Mouse (Mus musculus) brain, embryonic 14.5 days (tissue): Measurements from ENCODE around the gene Krt24. TPM values are rescaled to one million over a fixed set of nuclear protein-coding genes. Genes with fewer than 3 reads are reported as not detected.

Source experiments
- DNase-seq: peaks from one replicate; pipeline ENCODE4 v3.0.0-alpha.2; 2011; ENCODE audit warnings: low read depth
- CTCF ChIP-seq: fragments of 200-500 bp; IDR thresholded peaks from 2 replicates; pipeline ENCODE4 v1.5.1; 2012; ENCODE audit warnings: inconsistent platforms, mild to moderate bottlenecking, moderate library complexity, borderline replicate concordance; ENCODE audit not compliant: insufficient read depth, insufficient read length; ENCODE audit errors: extremely low read depth
- POLR2A ChIP-seq: fragments of 200-500 bp; IDR thresholded peaks from 2 replicates; pipeline ENCODE4 v1.6.1; 2012; ENCODE audit warnings: mild to moderate bottlenecking, inconsistent platforms, borderline replicate concordance; ENCODE audit not compliant: poor library complexity, insufficient read depth, insufficient read length, severe bottlenecking; ENCODE audit errors: extremely low read depth
- polyA plus RNA-seq: library from polyadenylated mRNA; depleted of rRNA; stranded (reverse); fragments of >200 nt; gene quantifications from 2 replicates; pipeline ENCODE4 v1.2.3, GENCODE M21; 2012; rRNA removed

Gene Krt24
- polyA plus RNA-seq, 1 experiment, result 0.08 TPM

DNA sequence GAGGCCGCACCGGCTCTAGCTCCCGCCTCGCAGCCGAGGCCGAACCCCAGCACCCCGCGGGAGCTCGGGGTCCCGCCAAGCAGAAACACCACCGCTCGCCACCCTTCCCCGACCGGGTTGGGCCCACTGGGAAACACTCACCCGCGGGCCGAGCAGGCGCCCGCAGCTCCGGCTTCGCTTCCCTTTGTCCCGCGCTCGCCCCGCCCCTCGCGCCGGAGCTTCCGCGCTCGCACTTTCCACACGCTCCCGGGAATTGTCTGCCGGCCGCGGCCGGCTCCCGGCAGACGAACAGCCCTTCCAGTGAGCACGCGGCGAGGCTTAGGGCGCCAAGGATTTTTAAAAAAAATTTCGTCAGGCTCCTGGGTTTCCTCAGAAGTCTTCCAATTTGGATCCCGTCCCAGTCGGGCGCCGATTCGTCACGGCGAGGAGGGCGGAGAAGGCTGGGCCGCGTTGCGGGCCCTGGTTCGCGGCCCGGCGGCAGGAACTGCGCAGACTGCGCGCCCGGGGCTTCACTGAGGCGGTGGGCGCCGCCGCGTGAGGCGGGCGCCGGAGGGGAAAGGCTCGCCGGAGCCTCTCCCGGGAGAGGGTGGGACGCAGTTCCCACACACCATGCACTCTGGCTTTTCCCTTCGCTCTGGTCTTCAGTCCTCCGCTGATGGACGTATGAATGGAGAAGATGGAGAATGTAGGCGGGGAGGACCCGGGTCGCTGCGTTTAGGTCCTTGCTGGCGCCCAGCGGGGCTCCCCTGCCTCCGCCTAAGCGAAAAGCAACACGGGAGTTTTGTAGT, 54.6 kb downstream of the Krt24 start, which contains the start of gene Smarce1:
TSS of gene Smarce1 (minus strand) at position 757 of the 788 bp plus-strand sequence.
- peak; percentile 92 for DNase-seq

More for the DNA sequence above, 54.6 kb downstream of the Krt24 start, which contains the start of gene Smarce1:
- TF ChIP-seq POLR2A, result peak; percentile 92
- TF ChIP-seq CTCF, result no peak

Other genes starting within 250 kb of the Krt24 start
- gene Igfbp4, start 244.0 kb downstream of the Krt24 start, polyA plus RNA-seq, result 119 and 145 TPM in 2 replicates
- gene Tns4, start 196.0 kb downstream of the Krt24 start, polyA plus RNA-seq, result 0.08 and 0.16 TPM in 2 replicates
- gene Ccr7, start 130.2 kb downstream of the Krt24 start, polyA plus RNA-seq, result 0.07 TPM in 1 of 2 replicates, not detected in the other
- gene Smarce1, start 54.2 kb downstream of the Krt24 start, polyA plus RNA-seq, result 162 and 270 TPM in 2 replicates
- 1.4 and 2.9 TPM in 2 replicates for gene Krt222, start 41.2 kb downstream of the Krt24 start, polyA plus RNA-seq
- gene Krt25, start 37.7 kb upstream of the Krt24 start, polyA plus RNA-seq, result 0.04 and 0.05 TPM in 2 replicates
- 0.06 and 0.08 TPM in 2 replicates for gene Krt26, start 52.7 kb upstream of the Krt24 start, polyA plus RNA-seq
- 0.05 TPM in 1 of 2 replicates, not detected in the other for gene Krt27, start 65.8 kb upstream of the Krt24 start, polyA plus RNA-seq
- gene Krt28, start 89.6 kb upstream of the Krt24 start, polyA plus RNA-seq, result 0.23 and 0.25 TPM in 2 replicates
- gene Krt10, start 104.1 kb upstream of the Krt24 start, polyA plus RNA-seq, result 11.9 and 20.0 TPM in 2 replicates
- gene Krt12, start 137.0 kb upstream of the Krt24 start, polyA plus RNA-seq, result 0.04 and 0.05 TPM in 2 replicates
- gene Krt20, start 152.9 kb upstream of the Krt24 start, polyA plus RNA-seq, result 0.14 TPM in 1 of 2 replicates, not detected in the other
- gene Krt23, start 207.9 kb upstream of the Krt24 start, polyA plus RNA-seq, result 0.08 TPM in 1 of 2 replicates, not detected in the other
- not detected in 2 replicates for gene Krt39, start 236.1 kb upstream of the Krt24 start, polyA plus RNA-seq